Mouse (Mus musculus) left cerebral cortex, adult 9 months (tissue): ENCODE results near the gene Olfr60.

Experiments
- DNase-seq, 2 experiments: peaks; one replicate each; pipeline ENCODE4 v3.0.0; 2022; ENCODE audit warnings: low spot score in 2 of 2

Olfr60 gene

GRCm38 (mm10) chr7:140361571-140361970 is at the start of gene Olfr60:
Gene Olfr60, minus strand, starts transcription at chr7:140361671.
- no peak for DNase-seq

GRCm38 (mm10) chr7:140402818-140403217 is 41.3 kb upstream of the Olfr60 start, which contains the start of gene Olfr531:
Gene Olfr531, minus strand, starts transcription at chr7:140402918.
- no peak for DNase-seq

GRCm38 (mm10) chr7:140376911-140377310 is 15.4 kb upstream of the Olfr60 start:
- no peak for DNase-seq

- DNase-seq, result no peak
Observed at GRCm38 (mm10) chr7:140376231-140376630, 14.8 kb upstream of the Olfr60 start, which contains the start of gene Olfr530. Gene Olfr530, minus strand, starts transcription at chr7:140376331.

- no peak for DNase-seq
Observed at GRCm38 (mm10) chr7:140374300-140374699, 12.8 kb upstream of the Olfr60 start.

GRCm38 (mm10) chr7:140333717-140334116 is 27.8 kb downstream of the Olfr60 start, which contains the start of gene Olfr527:
Gene Olfr527, plus strand, starts transcription at chr7:140334017.
- DNase-seq, result no peak

- DNase-seq, result no peak
Observed at GRCm38 (mm10) chr7:140329766-140330304, 31.6 kb downstream of the Olfr60 start.

- no peak for DNase-seq
Observed at GRCm38 (mm10) chr7:140321135-140321534, 40.3 kb downstream of the Olfr60 start.

GRCm38 (mm10) chr7:140320558-140320957 is 40.9 kb downstream of the Olfr60 start, which contains the start of gene Olfr525:
Gene Olfr525, plus strand, starts transcription at chr7:140320858.
- no peak for DNase-seq

- DNase-seq, result no peak
Observed at GRCm38 (mm10) chr7:140319861-140320385, 41.5 kb downstream of the Olfr60 start.

- no peak for DNase-seq
Observed at GRCm38 (mm10) chr7:140299416-140299815, 62.1 kb downstream of the Olfr60 start.

GRCm38 (mm10) chr7:140296876-140297275 is 64.6 kb downstream of the Olfr60 start:
- DNase-seq, result no peak

GRCm38 (mm10) chr7:140295746-140296145 is 65.7 kb downstream of the Olfr60 start:
- DNase-seq, result no peak
